Mouse (Mus musculus): ENCODE measurements around the gene Drc3.

DNA sequence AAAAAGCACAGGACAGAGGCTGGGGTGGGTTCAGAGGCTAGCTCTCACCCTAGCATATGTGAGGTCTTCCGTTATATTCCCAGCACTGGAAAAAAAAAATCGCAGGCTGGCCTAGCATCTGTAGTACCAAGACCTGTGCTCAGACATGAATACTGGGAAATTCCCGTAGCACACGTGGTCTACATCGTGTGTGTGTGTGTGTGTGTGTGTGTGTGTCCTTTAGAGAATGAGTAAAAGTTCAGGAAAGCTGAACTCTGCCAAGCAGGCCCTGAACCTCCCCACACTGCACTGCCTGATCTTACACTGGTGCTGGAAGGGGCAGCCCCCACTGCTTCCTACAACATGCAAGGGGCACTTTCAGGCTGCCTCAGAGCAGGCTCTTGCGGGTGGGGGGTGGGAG lies 21.4 kb downstream of the Drc3 start:
- TF ChIP-seq POLR2A (IDR thresholded peaks at IDR 0.05; ENCODE audit: insufficient read length, low read depth) (no peak), TCF12 (IDR thresholded peaks at IDR 0.05; ENCODE audit: insufficient read depth, poor library complexity, severe bottlenecking) (no peak)
